12 mouse cellular contexts compared by ENCODE assay signal in genomic region chr14:48456305-48457092, GRCm38 (mm10). TPM values are rescaled to one million over a fixed set of nuclear protein-coding genes. Genes with fewer than 3 reads are reported as not detected.
DNase-seq lines count a peak whose midpoint lies in the region; ATAC-seq lines count a peak whose summit lies in the region.
"Had no signal": no experiment of that assay in that cellular context is flagged by ENCODE, and none has a peak within 500 bp of the region (broad histone marks: within the 10 kb centered on the region; RNA-seq: fewer than 3 reads in every experiment).

No protein-coding gene starts in this region.

- H3K27me3 ChIP-seq in heart, embryonic 15.5 days, result peaks cover 7% of the 10 kb centered on the region; the same call in 1 of the 2 replicates
- no peaks in the 10 kb centered on the region for H3K27me3 ChIP-seq in heart, embryonic 10.5 days (ENCODE audit: insufficient read depth, poor library complexity, severe bottlenecking)
- H3K27me3 ChIP-seq in embryonic facial prominence, embryonic 11.5 days (ENCODE audit: control insufficient read depth, insufficient read depth, low read length), result no peaks in the 10 kb centered on the region
- H3K27me3 ChIP-seq in hindbrain, embryonic 13.5 days, result no peaks in the 10 kb centered on the region
- no peaks in the 10 kb centered on the region for H3K27me3 ChIP-seq in midbrain, embryonic 16.5 days (ENCODE audit: control insufficient read depth, insufficient read depth, low read depth, low read length)

- WGBS in heart, embryonic 15.5 days, result 48% methylated on average over 12 of the region's 12 CpGs
- WGBS in heart, embryonic 10.5 days, result 62% methylated on average over 12 of the region's 12 CpGs
- WGBS in embryonic facial prominence, embryonic 11.5 days, result 56% methylated on average over 12 of the region's 12 CpGs
- 48% methylated on average over 12 of the region's 12 CpGs for WGBS in hindbrain, embryonic 13.5 days
- WGBS in midbrain, embryonic 16.5 days, result 25% methylated on average over 12 of the region's 12 CpGs

- no peak for DNase-seq in heart, embryonic 10.5 days (ENCODE audit: low spot score)
- peak; percentile 41 for DNase-seq in embryonic facial prominence, embryonic 11.5 days (ENCODE audit: low spot score)
- no peak for DNase-seq in spleen, adult 18-20 months
- DNase-seq in MN1 (ENCODE audit: low spot score), result no peak
- no peak for DNase-seq in lung, postnatal 4 days
- DNase-seq: kidney, postnatal 36 days; lung, embryonic 14.5 days; right cerebral cortex, postnatal 25 days had no signal

- H3K36me3 ChIP-seq in heart, embryonic 15.5 days, result no peaks in the 10 kb centered on the region; the same call in 1 of the 2 replicates
- H3K36me3 ChIP-seq in heart, embryonic 10.5 days, result peaks cover 7% of the 10 kb centered on the region; the same call in 1 of the 2 replicates
- no peaks in the 10 kb centered on the region for H3K36me3 ChIP-seq in embryonic facial prominence, embryonic 11.5 days (replicated peaks; ENCODE audit: control insufficient read depth, insufficient read depth, low read depth, low read length)
- peaks cover 19% of the 10 kb centered on the region for H3K36me3 ChIP-seq in hindbrain, embryonic 13.5 days
- peaks cover 10% of the 10 kb centered on the region for H3K36me3 ChIP-seq in midbrain, embryonic 16.5 days (ENCODE audit: control insufficient read depth, insufficient read depth, low read length)

- H3K27ac ChIP-seq in heart, embryonic 15.5 days, result 0 out of 2 replicates have a peak overlapping the region, but pooled peaks have one; percentile 2
- H3K27ac ChIP-seq in heart, embryonic 10.5 days, result no peak overlapping the region
- H3K27ac ChIP-seq in embryonic facial prominence, embryonic 11.5 days (replicated peaks; ENCODE audit: low read depth, low read length), result no peak overlapping the region
- 0 out of 2 replicates have a peak overlapping the region, but pooled peaks have one; percentile 1 for H3K27ac ChIP-seq in hindbrain, embryonic 13.5 days
- peak overlapping the region; percentile 9; the same call in 1 of the 2 replicates for H3K27ac ChIP-seq in midbrain, embryonic 16.5 days (ENCODE audit: low read length)

- H3K9me3 ChIP-seq in heart, embryonic 15.5 days (replicated peaks), result no peaks in the 10 kb centered on the region
- H3K9me3 ChIP-seq in heart, embryonic 10.5 days, result no peaks in the 10 kb centered on the region
- H3K9me3 ChIP-seq in embryonic facial prominence, embryonic 11.5 days (replicated peaks; ENCODE audit: control insufficient read depth, low read length), result no peaks in the 10 kb centered on the region
- H3K9me3 ChIP-seq in hindbrain, embryonic 13.5 days, result no peaks in the 10 kb centered on the region
- H3K9me3 ChIP-seq in midbrain, embryonic 16.5 days (replicated peaks; ENCODE audit: control insufficient read depth, low read length, poor library complexity, severe bottlenecking), result no peaks in the 10 kb centered on the region; the same call in 1 of the 2 replicates

- H3K9ac ChIP-seq in heart, embryonic 15.5 days, result no peak overlapping the region
- no peak overlapping the region for H3K9ac ChIP-seq in embryonic facial prominence, embryonic 11.5 days (replicated peaks; ENCODE audit: low read length)
- no peak overlapping the region for H3K9ac ChIP-seq in hindbrain, embryonic 13.5 days
- no peak overlapping the region for H3K9ac ChIP-seq in midbrain, embryonic 16.5 days (ENCODE audit: low read depth, low read length)
- H3K9ac ChIP-seq: lung, embryonic 14.5 days had no signal

- ATAC-seq in heart, embryonic 15.5 days (replicated peaks; ENCODE audit: insufficient number of reproducible peaks, insufficient read depth, low FRiP score, low read depth), result peak; percentile 76; the same call in 1 of the 2 replicates
- no peak; the same call in 1 of the 2 replicates for ATAC-seq in embryonic facial prominence, embryonic 11.5 days (replicated peaks; ENCODE audit: insufficient number of reproducible peaks, low FRiP score, low TSS enrichment, low read depth)
- peak; percentile 86 for ATAC-seq in hindbrain, embryonic 13.5 days (ENCODE audit: low FRiP score)
- peak; percentile 95 for ATAC-seq in midbrain, embryonic 16.5 days

- peaks cover 16% of the 10 kb centered on the region for H3K4me1 ChIP-seq in heart, embryonic 15.5 days (replicated peaks)
- peaks cover 15% of the 10 kb centered on the region; the same call in 1 of the 2 replicates for H3K4me1 ChIP-seq in heart, embryonic 10.5 days
- H3K4me1 ChIP-seq in embryonic facial prominence, embryonic 11.5 days (ENCODE audit: control insufficient read depth, insufficient read depth, low read length), result no peaks in the 10 kb centered on the region
- peaks cover 16% of the 10 kb centered on the region for H3K4me1 ChIP-seq in hindbrain, embryonic 13.5 days (replicated peaks)
- peaks cover 7% of the 10 kb centered on the region; the same call in 1 of the 2 replicates for H3K4me1 ChIP-seq in midbrain, embryonic 16.5 days (ENCODE audit: control insufficient read depth, insufficient read depth, low read length)

- H3K4me2 ChIP-seq in heart, embryonic 15.5 days, result peak overlapping the region; percentile 21; the same call in 1 of the 2 replicates
- no peak overlapping the region for H3K4me2 ChIP-seq in embryonic facial prominence, embryonic 11.5 days (ENCODE audit: low read depth, low read length)
- H3K4me2 ChIP-seq in hindbrain, embryonic 13.5 days, result no peak overlapping the region
- no peak overlapping the region for H3K4me2 ChIP-seq in midbrain, embryonic 16.5 days (ENCODE audit: low read length)
- H3K4me2 ChIP-seq: lung, embryonic 14.5 days had no signal

- no peak overlapping the region for H3K4me3 ChIP-seq in heart, embryonic 15.5 days
- no peak overlapping the region for H3K4me3 ChIP-seq in heart, embryonic 10.5 days
- H3K4me3 ChIP-seq in embryonic facial prominence, embryonic 11.5 days (ENCODE audit: low read depth, low read length), result no peak overlapping the region
- no peak overlapping the region for H3K4me3 ChIP-seq in hindbrain, embryonic 13.5 days
- H3K4me3 ChIP-seq in midbrain, embryonic 16.5 days (ENCODE audit: low read depth, low read length), result no peak overlapping the region
- H3K4me3 ChIP-seq: myocyte had no signal

RNA-seq across cellular contexts. Expression of gene Tmem260, which starts 10.6 kb away (rescaled TPM):
- 10.4 and 14.0 TPM in 2 replicates for polyA plus RNA-seq in heart, embryonic 15.5 days (2015; fragmentation: Nextera tagmentation; extraction: Ambion mirVana)
- polyA plus RNA-seq in heart, embryonic 10.5 days (2016; fragmentation: Nextera tagmentation; extraction: Ambion mirVana), result 14.4 and 15.8 TPM in 2 replicates
- 24.8 and 27.9 TPM in 2 replicates for polyA plus RNA-seq in embryonic facial prominence, embryonic 11.5 days (2014; fragmentation: Nextera tagmentation; extraction: Ambion mirVana)
- polyA plus RNA-seq in hindbrain, embryonic 13.5 days (2015; fragmentation: Nextera tagmentation; extraction: Ambion mirVana), result 19.6 and 20.4 TPM in 2 replicates
- 19.7 and 20.2 TPM in 2 replicates for polyA plus RNA-seq in midbrain, embryonic 16.5 days (2015; fragmentation: Nextera tagmentation; extraction: Ambion mirVana)

Comparison
In these comparisons a context has a peak if more than half of its experiments do, and no peak if none do; other contexts are left out.
1. H3K27ac ChIP-seq: peak in heart, embryonic 15.5 days (single experiment), hindbrain, embryonic 13.5 days (single experiment) and midbrain, embryonic 16.5 days (single experiment); none in heart, embryonic 10.5 days (single experiment) and embryonic facial prominence, embryonic 11.5 days (single experiment).